Mouse (Mus musculus): Measurements from ENCODE around the gene Gast. TPM values are rescaled to one million over a fixed set of nuclear protein-coding genes. Genes with fewer than 3 reads are reported as not detected.
"Not testable (repeated sequence)": the region's sequence is repeated elsewhere in the genome, so short reads cannot be mapped to it uniquely, and the experiment has no call there.

Gene Gast
- polyA plus RNA-seq, 1 experiment, result not detected

GRCm38 (mm10) chr11:100298274-100299036 lies 35.8 kb upstream of the Gast start:
- Histone ChIP-seq H3K27ac (ENCODE audit: control insufficient read depth, insufficient read depth, low read depth, low read length) (no peak overlapping the region), H3K27me3 (ENCODE audit: control insufficient read depth, insufficient read depth, low read length) (no peaks in the 10 kb centered on the region), H3K36me3 (ENCODE audit: control insufficient read depth, insufficient read depth, low read length) (no peaks in the 10 kb centered on the region), H3K4me1 (ENCODE audit: control insufficient read depth, insufficient read depth, low read length) (peaks cover 2% of the 10 kb centered on the region), H3K4me3 (ENCODE audit: control insufficient read depth, low read depth, low read length) (peak overlapping the region; percentile 25; the same call in 1 of the 2 replicates)
- TF ChIP-seq POLR2A (IDR thresholded peaks at IDR 0.05; ENCODE audit: control insufficient read depth, low read depth, low read length), result no peak
- TF ChIP-seq CTCF (IDR thresholded peaks at IDR 0.05; ENCODE audit: control insufficient read depth, insufficient read depth, insufficient replicate concordance, low read depth, low read length), result peak; percentile 90

- no peak overlapping the region for H3K27ac ChIP-seq (ENCODE audit: control insufficient read depth, insufficient read depth, low read depth, low read length)
- TF ChIP-seq POLR2A (IDR thresholded peaks at IDR 0.05; ENCODE audit: control insufficient read depth, low read depth, low read length), result no peak
- peak; percentile 92; the same call in 1 of the 2 replicates for TF ChIP-seq CTCF (IDR thresholded peaks at IDR 0.05; ENCODE audit: control insufficient read depth, insufficient read depth, insufficient replicate concordance, low read depth, low read length)
- H3K27me3 ChIP-seq (ENCODE audit: control insufficient read depth, insufficient read depth, low read length), result no peaks in the 10 kb centered on the region
- H3K4me3 ChIP-seq (ENCODE audit: control insufficient read depth, low read depth, low read length), result no peak overlapping the region
- peaks cover 2% of the 10 kb centered on the region for H3K4me1 ChIP-seq (ENCODE audit: control insufficient read depth, insufficient read depth, low read length)
- H3K36me3 ChIP-seq (ENCODE audit: control insufficient read depth, insufficient read depth, low read length), result no peaks in the 10 kb centered on the region
Observed at GRCm38 (mm10) chr11:100300293-100300692, 33.9 kb upstream of the Gast start.

- Histone ChIP-seq H3K36me3 (ENCODE audit: control insufficient read depth, insufficient read depth, low read length) (no peaks in the 10 kb centered on the region), H3K27ac (ENCODE audit: control insufficient read depth, insufficient read depth, low read depth, low read length) (no peak overlapping the region), H3K4me3 (ENCODE audit: control insufficient read depth, low read depth, low read length) (no peak overlapping the region), H3K4me1 (ENCODE audit: control insufficient read depth, insufficient read depth, low read length) (peaks cover 2% of the 10 kb centered on the region), H3K27me3 (ENCODE audit: control insufficient read depth, insufficient read depth, low read length) (no peaks in the 10 kb centered on the region)
- TF ChIP-seq CTCF (IDR thresholded peaks at IDR 0.05; ENCODE audit: control insufficient read depth, insufficient read depth, insufficient replicate concordance, low read depth, low read length) (no peak), POLR2A (IDR thresholded peaks at IDR 0.05; ENCODE audit: control insufficient read depth, low read depth, low read length) (no peak)
Observed at GRCm38 (mm10) chr11:100301292-100301691, 32.9 kb upstream of the Gast start.

- no peak overlapping the region for H3K27ac ChIP-seq (ENCODE audit: control insufficient read depth, insufficient read depth, low read depth, low read length)
- H3K4me1 ChIP-seq (ENCODE audit: control insufficient read depth, insufficient read depth, low read length), result peaks cover 3% of the 10 kb centered on the region
- no peak overlapping the region for H3K4me3 ChIP-seq (ENCODE audit: control insufficient read depth, low read depth, low read length)
- no peaks in the 10 kb centered on the region for H3K36me3 ChIP-seq (ENCODE audit: control insufficient read depth, insufficient read depth, low read length)
- no peaks in the 10 kb centered on the region for H3K27me3 ChIP-seq (ENCODE audit: control insufficient read depth, insufficient read depth, low read length)
- no peak for TF ChIP-seq POLR2A (IDR thresholded peaks at IDR 0.05; ENCODE audit: control insufficient read depth, low read depth, low read length)
- no peak for TF ChIP-seq CTCF (IDR thresholded peaks at IDR 0.05; ENCODE audit: control insufficient read depth, insufficient read depth, insufficient replicate concordance, low read depth, low read length)
Observed at GRCm38 (mm10) chr11:100307900-100308299, 26.3 kb upstream of the Gast start.

GRCm38 (mm10) chr11:100308672-100309071 lies 25.5 kb upstream of the Gast start:
- not testable (repeated sequence) for H3K4me3 ChIP-seq (ENCODE audit: control insufficient read depth, low read depth, low read length); H3K36me3 ChIP-seq (ENCODE audit: control insufficient read depth, insufficient read depth, low read length); H3K27me3 ChIP-seq (ENCODE audit: control insufficient read depth, insufficient read depth, low read length); H3K4me1 ChIP-seq (ENCODE audit: control insufficient read depth, insufficient read depth, low read length); H3K27ac ChIP-seq (ENCODE audit: control insufficient read depth, insufficient read depth, low read depth, low read length)

- Histone ChIP-seq H3K27me3 (ENCODE audit: control insufficient read depth, insufficient read depth, low read length) (no peaks in the 10 kb centered on the region), H3K27ac (ENCODE audit: control insufficient read depth, insufficient read depth, low read depth, low read length) (no peak overlapping the region), H3K36me3 (ENCODE audit: control insufficient read depth, insufficient read depth, low read length) (no peaks in the 10 kb centered on the region), H3K4me3 (ENCODE audit: control insufficient read depth, low read depth, low read length) (no peak overlapping the region), H3K4me1 (ENCODE audit: control insufficient read depth, insufficient read depth, low read length) (peaks cover 3% of the 10 kb centered on the region)
- TF ChIP-seq CTCF (IDR thresholded peaks at IDR 0.05; ENCODE audit: control insufficient read depth, insufficient read depth, insufficient replicate concordance, low read depth, low read length) (no peak), POLR2A (IDR thresholded peaks at IDR 0.05; ENCODE audit: control insufficient read depth, low read depth, low read length) (no peak)
Observed at GRCm38 (mm10) chr11:100311656-100312055, 22.6 kb upstream of the Gast start.

GRCm38 (mm10) chr11:100312096-100312679 lies 22.0 kb upstream of the Gast start:
- no peak overlapping the region for H3K4me3 ChIP-seq (ENCODE audit: control insufficient read depth, low read depth, low read length)
- TF ChIP-seq CTCF (IDR thresholded peaks at IDR 0.05; ENCODE audit: control insufficient read depth, insufficient read depth, insufficient replicate concordance, low read depth, low read length) (no peak), POLR2A (IDR thresholded peaks at IDR 0.05; ENCODE audit: control insufficient read depth, low read depth, low read length) (no peak)
- no peaks in the 10 kb centered on the region for H3K27me3 ChIP-seq (ENCODE audit: control insufficient read depth, insufficient read depth, low read length)
- H3K27ac ChIP-seq (ENCODE audit: control insufficient read depth, insufficient read depth, low read depth, low read length), result no peak overlapping the region
- peaks cover 3% of the 10 kb centered on the region for H3K4me1 ChIP-seq (ENCODE audit: control insufficient read depth, insufficient read depth, low read length)
- H3K36me3 ChIP-seq (ENCODE audit: control insufficient read depth, insufficient read depth, low read length), result no peaks in the 10 kb centered on the region

Measured in testis, adult 2 months (tissue).